Mouse (Mus musculus) stomach, embryonic 14.5 days (tissue): ENCODE results near the gene Rhov. TPM values are rescaled to one million over a fixed set of nuclear protein-coding genes. Genes with fewer than 3 reads are reported as not detected.

Experiments used
- ATAC-seq: fragments of 200-750 bp; cut with Nextera tagmentation; 2 replicates; pipeline ENCODE4 v1.8.0; 2017; ENCODE audit warnings: low read depth, moderate TSS enrichment; ENCODE audit not compliant: insufficient number of reproducible peaks, insufficient read depth, low FRiP score
- H3K27ac ChIP-seq: fragments of 300-500 bp; sonication (generic); 2 replicates; pipeline ENCODE4 v1.5.1; 2014; ENCODE audit warnings: mild to moderate bottlenecking, low read length, moderate library complexity, mixed read lengths
- H3K27me3 ChIP-seq: fragments of 300-500 bp; sonication (generic); 2 replicates; pipeline ENCODE4 v1.6.1; 2014; ENCODE audit warnings: low read length, control low read depth, mixed read lengths; ENCODE audit not compliant: control insufficient read depth, insufficient read depth
- H3K36me3 ChIP-seq: fragments of 300-500 bp; sonication (generic); 2 replicates; pipeline ENCODE4 v1.6.1; 2014; ENCODE audit warnings: mild to moderate bottlenecking, control low read depth, low read length, moderate library complexity, mixed read lengths; ENCODE audit not compliant: control insufficient read depth, insufficient read depth
- H3K4me1 ChIP-seq: fragments of 300-500 bp; sonication (generic); 2 replicates; pipeline ENCODE4 v1.6.1; 2014; ENCODE audit warnings: low read length, control low read depth, mixed read lengths; ENCODE audit not compliant: control insufficient read depth, insufficient read depth
- H3K4me2 ChIP-seq: fragments of 300-500 bp; sonication (generic); replicated peaks from 2 replicates; pipeline ENCODE4 v1.6.1; 2014; ENCODE audit warnings: low read depth, low read length, control low read depth
- H3K4me3 ChIP-seq: fragments of 300-500 bp; sonication (generic); 2 replicates; pipeline ENCODE4 v1.5.1; 2014; ENCODE audit warnings: low read depth, low read length, control low read depth
- H3K9ac ChIP-seq: fragments of 300-500 bp; sonication (generic); replicated peaks from 2 replicates; pipeline ENCODE4 v1.6.1; 2014; ENCODE audit warnings: low read depth, mild to moderate bottlenecking, control low read depth, low read length, moderate library complexity, mixed read lengths
- H3K9me3 ChIP-seq: fragments of 300-500 bp; sonication (generic); 2 replicates; pipeline ENCODE4 v1.6.1; 2016; ENCODE audit warnings: low read depth, low read length, control low read depth; ENCODE audit not compliant: control insufficient read depth
- WGBS: fragments of 180-500 bp; shearing (Covaris S2); extraction: QIAGEN DNeasy Blood & Tissue Kit; methylation state at CpG from one replicate; pipeline ENCODE4 v1.1.7; 2014; 5-methylcytosine and 5-hydroxymethylcytosine counted together
- polyA plus RNA-seq: library from polyadenylated mRNA; unstranded; fragments of >200 nt; fragmentation: Nextera tagmentation; extraction: Ambion mirVana; gene quantifications from 2 replicates; pipeline ENCODE4 v1.2.1, GENCODE M21; 2014

The Rhov gene
- polyA plus RNA-seq, 1 experiment from 2014 or later, result 6.0 TPM

- Histone ChIP-seq H3K9ac (no peak overlapping the region), H3K4me3 (no peak overlapping the region), H3K27me3 (no peaks in the 10 kb centered on the region), H3K9me3 (no peaks in the 10 kb centered on the region), H3K4me2 (no peak overlapping the region), H3K36me3 (no peaks in the 10 kb centered on the region), H3K27ac (no peak overlapping the region), H3K4me1 (no peaks in the 10 kb centered on the region)
- no peak for ATAC-seq
- WGBS, result 28% methylated on average over 7 of the region's 7 CpGs
These were observed 16.1 kb downstream of the Rhov start for GRCm38 (mm10) chr2:119254976-119255375.

- peak overlapping the region; percentile 24; the same call in 1 of the 2 replicates for H3K27ac ChIP-seq
- no peak overlapping the region for H3K4me2 ChIP-seq
These were observed 20.1 kb downstream of the Rhov start for GRCm38 (mm10) chr2:119250826-119251478.

DNA sequence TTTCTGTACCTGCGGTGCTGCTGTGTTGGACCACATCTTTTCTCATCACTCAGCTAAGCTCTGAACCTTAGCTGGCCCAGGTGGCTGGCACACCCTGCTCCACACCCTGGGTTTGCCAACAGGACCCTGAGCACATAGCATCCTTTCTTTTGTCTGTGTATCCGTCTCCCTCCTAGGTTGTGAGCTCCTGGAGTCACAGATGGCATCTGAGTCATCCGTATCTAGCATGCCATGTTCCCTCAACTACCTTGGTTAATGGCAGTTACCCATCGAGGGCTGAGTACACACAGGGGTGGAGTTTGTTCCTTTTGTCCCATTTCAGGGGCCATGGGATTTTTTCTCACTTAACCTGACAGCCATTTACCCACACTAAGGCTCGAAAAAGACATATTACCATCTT, 20.7 kb downstream of the Rhov start:
- H3K4me2 ChIP-seq, result no peak overlapping the region
- H3K27me3 ChIP-seq, result no peaks in the 10 kb centered on the region
- 59% methylated on average over 5 of the region's 5 CpGs for WGBS
- H3K4me1 ChIP-seq, result no peaks in the 10 kb centered on the region
- H3K9me3 ChIP-seq, result no peaks in the 10 kb centered on the region
- peak overlapping the region; percentile 28; the same call in 1 of the 2 replicates for H3K27ac ChIP-seq
- no peak overlapping the region for H3K4me3 ChIP-seq
- no peaks in the 10 kb centered on the region for H3K36me3 ChIP-seq
- no peak for ATAC-seq
- no peak overlapping the region for H3K9ac ChIP-seq

More at GRCm38 (mm10) chr2:119250826-119251478, 20.1 kb downstream of the Rhov start:
- no peaks in the 10 kb centered on the region for H3K36me3 ChIP-seq
- H3K4me3 ChIP-seq, result no peak overlapping the region
- ATAC-seq, result peak; percentile 70
- no peaks in the 10 kb centered on the region for H3K27me3 ChIP-seq
- WGBS, result 11% methylated on average over 11 of the region's 11 CpGs
- H3K4me1 ChIP-seq, result no peaks in the 10 kb centered on the region
- H3K9ac ChIP-seq, result no peak overlapping the region
- H3K9me3 ChIP-seq, result no peaks in the 10 kb centered on the region

- H3K27me3 ChIP-seq, result no peaks in the 10 kb centered on the region
- ATAC-seq, result peak; percentile 51; the same call in 1 of the 2 replicates
- no peaks in the 10 kb centered on the region for H3K4me1 ChIP-seq
- H3K4me2 ChIP-seq, result no peak overlapping the region
- H3K9ac ChIP-seq, result no peak overlapping the region
- no peaks in the 10 kb centered on the region for H3K9me3 ChIP-seq
- H3K4me3 ChIP-seq, result no peak overlapping the region
- WGBS, result 61% methylated on average over 4 of the region's 4 CpGs
- H3K36me3 ChIP-seq, result no peaks in the 10 kb centered on the region
- no peak overlapping the region; the same call in 1 of the 2 replicates for H3K27ac ChIP-seq
These were observed 21.4 kb downstream of the Rhov start for GRCm38 (mm10) chr2:119249592-119250061.

DNA sequence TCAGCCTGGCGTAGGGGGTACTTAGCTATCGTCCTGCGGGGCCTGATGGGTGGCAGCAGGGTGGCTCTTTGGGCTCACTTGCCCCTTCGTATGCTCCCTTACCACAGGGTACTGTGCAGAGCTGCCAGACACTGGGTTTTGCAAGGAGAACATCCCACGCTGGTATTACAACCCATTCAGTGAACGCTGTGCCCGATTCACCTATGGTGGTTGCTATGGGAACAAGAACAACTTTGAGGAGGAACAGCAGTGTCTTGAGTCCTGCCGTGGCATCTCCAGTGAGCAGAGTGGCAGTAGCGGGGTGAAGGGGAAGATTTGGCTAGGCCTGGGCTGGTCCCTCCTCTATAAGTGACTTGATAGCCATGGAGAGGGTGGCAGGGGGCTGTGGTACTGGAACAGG, 23.2 kb downstream of the Rhov start:
- Histone ChIP-seq H3K4me1 (no peaks in the 10 kb centered on the region), H3K27ac (no peak overlapping the region), H3K4me3 (no peak overlapping the region), H3K4me2 (no peak overlapping the region), H3K36me3 (no peaks in the 10 kb centered on the region), H3K9me3 (no peaks in the 10 kb centered on the region), H3K9ac (no peak overlapping the region), H3K27me3 (no peaks in the 10 kb centered on the region)
- 82% methylated on average over 9 of the region's 9 CpGs for WGBS
- ATAC-seq, result no peak

- Histone ChIP-seq H3K4me2 (no peak overlapping the region), H3K4me3 (no peak overlapping the region), H3K9ac (no peak overlapping the region), H3K36me3 (no peaks in the 10 kb centered on the region), H3K9me3 (no peaks in the 10 kb centered on the region), H3K27ac (no peak overlapping the region), H3K27me3 (no peaks in the 10 kb centered on the region), H3K4me1 (no peaks in the 10 kb centered on the region)
- no peak for ATAC-seq
- 84% methylated on average over 7 of the region's 7 CpGs for WGBS
These were observed 25.8 kb downstream of the Rhov start for GRCm38 (mm10) chr2:119245246-119245645.

DNA sequence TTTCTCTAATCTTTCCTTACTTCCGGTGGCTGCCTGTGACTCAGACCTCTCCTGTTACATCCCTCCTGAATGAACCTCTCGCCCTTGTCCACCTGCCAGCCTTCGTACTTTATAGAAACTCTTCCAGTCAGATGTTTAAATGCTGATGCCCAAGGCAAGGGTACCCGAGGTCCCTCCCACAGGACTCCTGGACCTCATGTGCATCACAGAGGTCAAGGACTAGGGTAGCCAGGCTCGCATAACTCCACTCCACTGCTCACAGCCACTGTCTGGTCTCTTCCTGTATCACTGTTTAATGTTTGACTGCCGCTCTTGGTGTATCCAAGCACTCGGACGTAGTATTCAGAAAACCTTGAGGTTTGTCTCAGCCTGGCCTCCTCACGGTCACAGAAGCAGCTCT, 28.5 kb downstream of the Rhov start:
- no peak overlapping the region for H3K4me2 ChIP-seq
- H3K36me3 ChIP-seq, result no peaks in the 10 kb centered on the region
- no peaks in the 10 kb centered on the region for H3K9me3 ChIP-seq
- WGBS, result 73% methylated on average over 9 of the region's 9 CpGs
- peaks cover 13% of the 10 kb centered on the region for H3K27me3 ChIP-seq
- no peak overlapping the region for H3K4me3 ChIP-seq
- no peak overlapping the region for H3K9ac ChIP-seq
- ATAC-seq, result no peak
- H3K27ac ChIP-seq, result no peak overlapping the region
- H3K4me1 ChIP-seq, result 0 out of 2 replicates have a peak, but pooled peaks cover 3% of the 10 kb centered on the region

DNA sequence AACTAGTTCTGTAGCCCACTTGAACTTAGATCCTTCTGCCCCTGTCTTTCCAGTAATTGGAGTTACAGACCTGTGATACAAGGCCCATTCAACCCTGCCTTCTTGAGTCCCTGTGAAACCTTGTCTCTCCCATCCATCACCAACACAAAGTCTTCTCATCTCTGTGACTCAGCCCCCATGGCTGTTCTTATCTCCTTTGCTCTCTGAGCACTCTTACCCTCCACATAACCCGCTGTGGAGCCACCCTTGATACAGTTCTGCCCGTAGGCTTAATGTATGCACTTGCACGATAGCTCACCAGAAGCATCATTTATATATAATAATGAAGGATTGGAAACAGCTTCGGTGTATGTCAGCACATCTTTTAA, 30.3 kb downstream of the Rhov start:
- Histone ChIP-seq H3K4me3 (no peak overlapping the region), H3K27ac (no peak overlapping the region; the same call in 1 of the 2 replicates), H3K4me2 (no peak overlapping the region), H3K27me3 (peaks cover 22% of the 10 kb centered on the region), H3K36me3 (no peaks in the 10 kb centered on the region), H3K9me3 (no peaks in the 10 kb centered on the region), H3K9ac (no peak overlapping the region), H3K4me1 (0 out of 2 replicates have a peak, but pooled peaks cover 3% of the 10 kb centered on the region)
- 81% methylated on average over 4 of the region's 4 CpGs for WGBS
- ATAC-seq, result no peak
